Mouse (Mus musculus) heart, postnatal 4 days (tissue): ENCODE data around the gene Atp1a3. TPM values are rescaled to one million over a fixed set of nuclear protein-coding genes. Genes with fewer than 3 reads are reported as not detected.

Experiments used
- DNase-seq: peaks from one replicate; pipeline ENCODE4 v3.0.0; 2021
- microRNA-seq, 2 experiments: library from miRNA; unstranded; fragments of <30 nt; microRNA quantifications; one replicate each; pipeline ENCODE4 v1.2.0; 2021 to 2022
- total RNA-seq, 2 experiments: library from RNA; stranded (reverse); gene quantifications; 2 replicates each; pipeline ENCODE4 v1.2.3; 2021

Atp1a3 gene
- total RNA-seq, 2 experiments from 2014 or later: 0.31 to 0.47 TPM

- no peak for DNase-seq
Observed at GRCm38 (mm10) chr7:24964288-24964687, 41.5 kb downstream of the Atp1a3 start.

GRCm38 (mm10) chr7:24955226-24955625, 50.5 kb downstream of the Atp1a3 start:
- no peak for DNase-seq

- DNase-seq: no peak
Observed at GRCm38 (mm10) chr7:24954450-24954849, 51.3 kb downstream of the Atp1a3 start.

- DNase-seq: no peak
Observed at GRCm38 (mm10) chr7:24953966-24954365, 51.8 kb downstream of the Atp1a3 start.

GRCm38 (mm10) chr7:24949958-24950623, 55.7 kb downstream of the Atp1a3 start:
- DNase-seq: peak; percentile 86

GRCm38 (mm10) chr7:24948774-24949173, 57.0 kb downstream of the Atp1a3 start:
- DNase-seq: no peak

- no peak for DNase-seq
Observed at GRCm38 (mm10) chr7:24947316-24948048, 58.3 kb downstream of the Atp1a3 start.

- DNase-seq: no peak
Observed at GRCm38 (mm10) chr7:24944257-24944950, 61.4 kb downstream of the Atp1a3 start, which contains the start of gene Gm4881. Gene Gm4881 (minus strand): TSS chr7:24944494.

GRCm38 (mm10) chr7:24943641-24944040, 62.1 kb downstream of the Atp1a3 start:
- DNase-seq: no peak

- no peak for DNase-seq
Observed at GRCm38 (mm10) chr7:24931651-24932050, 74.1 kb downstream of the Atp1a3 start.

- DNase-seq: no peak
Observed at GRCm38 (mm10) chr7:24930475-24930874, 75.3 kb downstream of the Atp1a3 start.

Small RNA genes within 50 kb of the gene (microRNA-seq; reads per million reads assigned to microRNA genes)
- gene Mir7046 (1.0 to 2.9 reads per million in 2 experiments), gene Mir7047 (0 to 1.0 reads per million in 2 experiments)

Other genes starting within 250 kb of the Atp1a3 start
- under 1 TPM; 0.10 to 0.18 TPM for gene Cd177, start 245.6 kb downstream of the Atp1a3 start, total RNA-seq
- under 1 TPM in 1 of 2 experiments, not detected in 1; 0.25 TPM for gene Ceacam10, start 228.8 kb downstream of the Atp1a3 start, total RNA-seq
- gene Gm9844, start 143.7 kb downstream of the Atp1a3 start, total RNA-seq: 1 to 10 TPM in 1 of 2 experiments, not detected in 1; 2.5 TPM
- gene Lypd4, start 136.0 kb downstream of the Atp1a3 start, total RNA-seq: not detected
- not detected for gene Dmrtc2, start 135.9 kb downstream of the Atp1a3 start, total RNA-seq
- gene Rps19, start 121.6 kb downstream of the Atp1a3 start, total RNA-seq: 100 to 1,000 TPM; 902 to 929 TPM
- 1 to 10 TPM in 1 of 2 experiments, under 1 TPM in 1; 0.88 to 1.4 TPM for gene Cd79a, start 108.6 kb downstream of the Atp1a3 start, total RNA-seq
- gene Arhgef1, start 103.0 kb downstream of the Atp1a3 start, total RNA-seq: 10 to 100 TPM; 87.0 to 88.2 TPM
- not detected for gene Gm4881, start 61.5 kb downstream of the Atp1a3 start, total RNA-seq
- 100 to 1,000 TPM; 212 to 234 TPM for gene Rabac1, start 33.2 kb downstream of the Atp1a3 start, total RNA-seq
- gene Grik5, start 66.4 kb upstream of the Atp1a3 start, total RNA-seq: 10 to 100 TPM; 14.0 to 15.7 TPM
- 10 to 100 TPM; 13.5 to 16.3 TPM for gene Zfp574, start 66.6 kb upstream of the Atp1a3 start, total RNA-seq
- gene Pou2f2, start 173.8 kb upstream of the Atp1a3 start, total RNA-seq: under 1 TPM; 0.36 to 0.79 TPM
- 1 to 10 TPM; 7.2 to 9.6 TPM for gene Dedd2, start 214.7 kb upstream of the Atp1a3 start, total RNA-seq
- gene Zfp526, start 215.5 kb upstream of the Atp1a3 start, total RNA-seq: 10 to 100 TPM in 1 of 2 experiments, 1 to 10 TPM in 1; 9.9 to 10.2 TPM
- gene Gsk3a, start 231.9 kb upstream of the Atp1a3 start, total RNA-seq: 10 to 100 TPM; 68.2 to 70.9 TPM
- 10 to 100 TPM; 47.5 to 53.2 TPM for gene Erf, start 244.8 kb upstream of the Atp1a3 start, total RNA-seq